Comparison of ENCODE assay signal across 8 mouse cellular contexts in genomic region chr3:116327616-116328004, GRCm38 (mm10).
DNase-seq lines count a peak whose midpoint lies in the region; ATAC-seq lines count a peak whose summit lies in the region.

No protein-coding gene starts in this region.

- ATAC-seq in limb, embryonic 12.5 days (ENCODE audit: insufficient number of reproducible peaks, insufficient read depth, low FRiP score, low TSS enrichment, low read depth): no peak
- ATAC-seq in forebrain, embryonic 15.5 days (replicated peaks): peak; percentile 28
- peak; percentile 18; the same call in 1 of the 2 replicates for ATAC-seq in midbrain, embryonic 14.5 days (ENCODE audit: low FRiP score, low TSS enrichment)

- DNase-seq in cerebellum, adult 9-11 months: peak; percentile 23
- DNase-seq in cerebellum, adult 8-10 months: no peak
- no peak for DNase-seq in limb, embryonic 10.5 days (ENCODE audit: low spot score)
- no peak for DNase-seq in midbrain, embryonic 14.5 days
- no peak for DNase-seq in kidney, adult 8-10 months
- no peak for DNase-seq in frontal cortex, adult 2 months (ENCODE audit: extremely low spot score in 1 of 2, low spot score in 1 of 2)

- peaks cover 14% of the 10 kb centered on the region; the same call in 1 of the 2 replicates for H3K4me1 ChIP-seq in limb, embryonic 12.5 days (replicated peaks)
- H3K4me1 ChIP-seq in limb, embryonic 10.5 days: peaks cover 23% of the 10 kb centered on the region
- peaks cover 18% of the 10 kb centered on the region for H3K4me1 ChIP-seq in forebrain, embryonic 15.5 days
- H3K4me1 ChIP-seq in midbrain, embryonic 14.5 days (ENCODE audit: control insufficient read depth, insufficient read depth, low read length): peaks cover 11% of the 10 kb centered on the region

- WGBS in limb, embryonic 12.5 days: 53% methylated on average over 10 of the region's 10 CpGs
- 53% methylated on average over 10 of the region's 10 CpGs for WGBS in limb, embryonic 10.5 days
- 48% methylated on average over 10 of the region's 10 CpGs for WGBS in forebrain, embryonic 15.5 days
- WGBS in midbrain, embryonic 14.5 days: 55% methylated on average over 10 of the region's 10 CpGs

- H3K9me3 ChIP-seq in limb, embryonic 12.5 days: no peaks in the 10 kb centered on the region
- H3K9me3 ChIP-seq in limb, embryonic 10.5 days (replicated peaks): no peaks in the 10 kb centered on the region
- no peaks in the 10 kb centered on the region for H3K9me3 ChIP-seq in forebrain, embryonic 15.5 days
- H3K9me3 ChIP-seq in midbrain, embryonic 14.5 days (ENCODE audit: control insufficient read depth, low read length): no peaks in the 10 kb centered on the region

- H3K27ac ChIP-seq in limb, embryonic 12.5 days: no peak overlapping the region
- H3K27ac ChIP-seq in limb, embryonic 10.5 days: no peak overlapping the region
- H3K27ac ChIP-seq in forebrain, embryonic 15.5 days (replicated peaks): no peak overlapping the region
- H3K27ac ChIP-seq in midbrain, embryonic 14.5 days (replicated peaks; ENCODE audit: low read depth, low read length): no peak overlapping the region

- no peak overlapping the region for H3K4me3 ChIP-seq in limb, embryonic 12.5 days (replicated peaks)
- no peak overlapping the region for H3K4me3 ChIP-seq in limb, embryonic 10.5 days
- no peak overlapping the region for H3K4me3 ChIP-seq in forebrain, embryonic 15.5 days
- no peak overlapping the region for H3K4me3 ChIP-seq in midbrain, embryonic 14.5 days (replicated peaks; ENCODE audit: low read depth, low read length)

- H3K4me2 ChIP-seq in limb, embryonic 12.5 days: peak overlapping the region; percentile 55; the same call in 1 of the 2 replicates
- peak overlapping the region; percentile 53; the same call in 1 of the 2 replicates for H3K4me2 ChIP-seq in forebrain, embryonic 15.5 days (replicated peaks)
- H3K4me2 ChIP-seq in midbrain, embryonic 14.5 days (ENCODE audit: low read length): peak overlapping the region; percentile 68

- no peaks in the 10 kb centered on the region for H3K27me3 ChIP-seq in limb, embryonic 12.5 days
- no peaks in the 10 kb centered on the region for H3K27me3 ChIP-seq in limb, embryonic 10.5 days (ENCODE audit: low read depth, poor library complexity, severe bottlenecking)
- H3K27me3 ChIP-seq in forebrain, embryonic 15.5 days: no peaks in the 10 kb centered on the region
- H3K27me3 ChIP-seq in midbrain, embryonic 14.5 days (ENCODE audit: control insufficient read depth, insufficient read depth, low read length): no peaks in the 10 kb centered on the region

- H3K9ac ChIP-seq in limb, embryonic 12.5 days (replicated peaks): no peak overlapping the region
- H3K9ac ChIP-seq in forebrain, embryonic 15.5 days (replicated peaks): no peak overlapping the region
- H3K9ac ChIP-seq in midbrain, embryonic 14.5 days (replicated peaks; ENCODE audit: low read length): no peak overlapping the region; the same call in 1 of the 2 replicates

- peaks cover 7% of the 10 kb centered on the region; the same call in 1 of the 2 replicates for H3K36me3 ChIP-seq in limb, embryonic 12.5 days
- H3K36me3 ChIP-seq in limb, embryonic 10.5 days: peaks cover 17% of the 10 kb centered on the region
- H3K36me3 ChIP-seq in forebrain, embryonic 15.5 days: no peaks in the 10 kb centered on the region
- H3K36me3 ChIP-seq in midbrain, embryonic 14.5 days (ENCODE audit: control insufficient read depth, insufficient read depth, low read length): no peaks in the 10 kb centered on the region
